Mouse (Mus musculus) left cerebral cortex, postnatal 4 days (tissue): ENCODE data around the gene Nos1ap. TPM values are rescaled to one million over a fixed set of nuclear protein-coding genes. Genes with fewer than 3 reads are reported as not detected.

Experiments used
- DNase-seq: peaks from one replicate; pipeline ENCODE4 v3.0.0-alpha.2; 2022
- intact Hi-C: fragments of 180-260 bp; cut with DNase I; formaldehyde crosslinking; loops from one replicate; pipeline ENCODE4 v1.15.1; 2025
- total RNA-seq, 2 experiments: library from RNA; stranded (reverse); gene quantifications; 2 replicates each; pipeline ENCODE4 v1.2.3; 2021

The Nos1ap gene
- total RNA-seq, 2 experiments from 2014 or later = 41.0 to 46.4 TPM

- no peak for DNase-seq
- intact Hi-C loops = no loop called here
These were observed 204.2 kb downstream of the Nos1ap start for GRCm38 (mm10) chr1:170385416-170385815.

DNA sequence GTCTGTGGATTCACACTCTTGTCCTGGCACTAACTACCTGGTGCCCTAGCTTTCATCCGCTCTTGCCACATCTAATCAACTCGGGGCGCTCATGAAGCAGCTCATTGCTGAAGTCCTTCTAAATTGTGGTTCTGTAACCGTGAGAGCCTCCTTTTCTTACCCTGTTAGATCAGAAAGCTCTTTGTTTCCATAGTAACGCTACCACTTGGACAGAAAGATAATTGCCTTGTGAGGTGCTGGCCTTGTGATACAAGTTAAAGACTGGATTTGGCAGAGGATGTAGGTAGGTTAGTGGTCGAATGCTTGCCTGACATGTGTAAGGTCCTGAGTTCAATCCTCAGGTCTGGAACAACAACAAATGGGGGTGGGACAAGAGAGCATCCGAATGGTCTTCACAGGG lies 206.1 kb downstream of the Nos1ap start:
- intact Hi-C loops = no loop called here
- DNase-seq = no peak

GRCm38 (mm10) chr1:170381457-170381856 lies 208.2 kb downstream of the Nos1ap start:
- DNase-seq = no peak
- intact Hi-C loops = no loop called here

GRCm38 (mm10) chr1:170380505-170380904 lies 209.2 kb downstream of the Nos1ap start:
- DNase-seq = no peak
- intact Hi-C loops = no loop called here

DNA sequence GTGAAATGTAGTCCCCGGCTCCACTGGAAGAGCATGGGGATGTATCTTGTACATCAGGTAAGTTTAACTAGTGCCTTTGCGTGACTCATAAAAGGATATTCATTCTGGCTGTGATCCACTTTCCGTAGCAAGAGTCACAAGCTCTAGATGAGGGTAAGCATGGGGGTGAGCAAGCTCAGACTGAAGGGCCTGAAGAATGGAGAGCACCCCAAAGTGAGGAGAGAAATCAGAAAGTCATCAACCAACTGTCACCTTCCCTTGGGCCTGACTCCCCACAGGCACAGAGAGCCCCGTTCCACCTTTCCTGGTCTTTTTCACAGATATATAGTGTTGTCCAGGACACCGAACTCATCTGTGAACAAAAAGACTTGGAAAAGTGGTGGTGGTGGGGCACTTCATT lies 213.9 kb downstream of the Nos1ap start:
- no peak for DNase-seq
- intact Hi-C loops = no loop called here

DNA sequence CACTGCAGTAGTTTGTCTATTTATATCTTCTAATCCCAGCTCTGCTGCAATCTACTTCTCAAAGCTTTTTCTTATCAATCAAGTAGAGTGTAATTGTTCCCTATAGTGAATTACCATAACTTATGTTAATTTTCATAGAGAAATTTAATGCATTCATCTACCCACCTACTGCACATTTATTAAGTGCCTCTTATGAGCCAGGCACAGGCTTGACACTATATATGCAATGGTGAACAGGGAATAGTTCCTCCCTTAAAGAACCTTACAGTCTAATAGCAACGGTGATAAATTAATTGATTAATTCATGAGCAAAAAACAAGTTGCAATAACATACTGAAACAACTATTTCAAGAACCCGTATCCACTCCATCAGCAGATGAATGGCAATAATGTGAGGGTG lies 215.9 kb downstream of the Nos1ap start:
- DNase-seq = no peak

GRCm38 (mm10) chr1:170371191-170371792 lies 218.4 kb downstream of the Nos1ap start:
- no peak for DNase-seq
- intact Hi-C loops = no loop called here

More for the DNA sequence above, 215.9 kb downstream of the Nos1ap start:
- intact Hi-C loops = no loop called here

DNA sequence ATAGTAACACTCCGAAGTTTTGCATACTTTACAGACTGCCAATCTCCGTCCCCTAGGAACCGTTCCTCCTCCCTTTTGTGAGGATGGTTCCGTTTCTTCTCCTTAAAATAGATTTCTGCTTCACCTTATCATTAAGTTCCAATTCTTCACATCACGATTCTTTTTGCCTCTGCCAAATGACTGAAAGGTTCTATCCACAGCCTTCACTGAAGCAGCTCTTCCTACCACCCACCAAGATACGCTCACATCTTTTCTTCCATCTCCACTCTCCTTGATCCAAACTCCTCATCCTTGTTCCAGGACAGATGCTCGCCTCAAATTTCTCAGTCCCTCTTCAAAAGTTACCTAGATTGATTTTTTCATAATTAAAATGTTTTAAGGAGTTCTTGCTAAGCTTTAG lies 220.8 kb downstream of the Nos1ap start:
- no peak for DNase-seq

DNA sequence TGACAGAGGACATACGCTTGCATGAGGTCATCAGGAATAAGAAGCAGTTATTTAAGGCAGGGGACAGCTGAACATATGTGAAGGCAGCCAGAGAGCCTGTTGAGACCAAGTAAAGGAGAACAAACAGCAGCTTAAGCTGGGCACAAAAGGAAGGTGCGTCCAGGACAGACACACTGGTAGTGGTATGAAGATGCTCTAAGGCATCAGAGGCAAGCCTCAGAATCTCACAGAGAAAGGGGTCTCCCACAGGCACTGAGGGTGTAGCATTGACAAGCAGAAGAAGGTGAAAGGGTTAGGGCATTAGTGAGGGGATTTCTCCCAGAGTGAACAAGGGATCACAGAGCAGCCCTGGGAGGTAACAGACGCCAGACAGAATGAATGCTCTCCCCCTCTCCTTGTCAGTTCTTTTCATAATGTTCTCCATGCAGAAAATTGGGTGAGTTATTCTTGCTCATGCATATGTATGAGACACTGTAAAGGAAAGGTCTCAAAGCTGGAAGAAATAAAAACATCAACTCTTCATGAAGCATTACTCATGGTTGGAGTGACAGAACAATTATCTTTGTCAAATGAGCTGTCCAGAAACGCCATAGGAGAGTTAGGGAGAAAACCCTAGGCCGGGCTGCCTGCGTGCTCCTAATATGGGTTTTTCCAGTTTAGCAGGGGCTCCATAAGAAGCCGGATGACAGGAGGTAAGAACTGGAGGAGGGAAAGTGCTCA lies 222.5 kb downstream of the Nos1ap start:
- DNase-seq = no peak
- intact Hi-C loops = no loop called here

More for the DNA sequence above, 220.8 kb downstream of the Nos1ap start:
- intact Hi-C loops = no loop called here

- intact Hi-C loops = no loop called here
- DNase-seq = no peak
These were observed 225.9 kb downstream of the Nos1ap start for GRCm38 (mm10) chr1:170363746-170364145.

DNA sequence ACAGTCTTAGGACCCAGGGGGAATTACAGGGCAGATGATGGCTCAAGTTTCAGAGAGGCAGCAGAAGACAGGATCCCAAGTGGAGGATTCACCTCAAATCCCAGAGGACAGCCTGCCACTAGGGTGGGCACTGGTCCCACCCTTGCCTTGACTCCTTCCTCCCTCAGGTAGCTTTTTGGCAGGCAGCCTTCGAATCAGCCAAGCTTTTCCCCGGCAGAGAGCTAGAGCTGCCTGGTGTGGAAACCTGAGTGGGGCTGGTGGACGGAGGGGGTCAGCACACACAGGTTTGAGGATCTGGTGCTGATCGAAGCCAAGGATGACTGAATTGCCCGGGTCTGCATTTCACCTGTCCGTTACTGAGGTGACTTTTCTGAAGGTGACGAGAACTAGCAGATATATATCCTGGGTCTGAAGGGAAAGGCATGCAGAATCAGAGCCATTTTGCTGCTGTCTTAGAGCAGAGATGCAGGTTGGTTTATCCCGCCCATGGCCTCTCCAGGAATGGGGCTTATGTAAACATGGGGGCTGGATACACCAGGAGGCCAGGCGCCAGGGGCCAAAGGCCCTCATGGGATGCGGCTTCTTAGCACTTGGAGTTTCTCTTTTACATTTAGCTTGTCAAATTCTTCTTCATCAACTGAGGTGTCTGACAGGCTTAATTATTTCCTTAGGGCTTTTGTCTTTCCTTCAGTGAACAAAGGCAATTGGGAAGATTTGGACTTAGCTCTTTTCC lies 229.3 kb downstream of the Nos1ap start:
- intact Hi-C loops = no loop called here
- no peak for DNase-seq

GRCm38 (mm10) chr1:170353335-170353734 lies 236.3 kb downstream of the Nos1ap start:
- no peak for DNase-seq
- intact Hi-C loops = no loop called here

- no peak for DNase-seq
- intact Hi-C loops = no loop called here
These were observed 238.6 kb downstream of the Nos1ap start for GRCm38 (mm10) chr1:170351080-170351479.

DNA sequence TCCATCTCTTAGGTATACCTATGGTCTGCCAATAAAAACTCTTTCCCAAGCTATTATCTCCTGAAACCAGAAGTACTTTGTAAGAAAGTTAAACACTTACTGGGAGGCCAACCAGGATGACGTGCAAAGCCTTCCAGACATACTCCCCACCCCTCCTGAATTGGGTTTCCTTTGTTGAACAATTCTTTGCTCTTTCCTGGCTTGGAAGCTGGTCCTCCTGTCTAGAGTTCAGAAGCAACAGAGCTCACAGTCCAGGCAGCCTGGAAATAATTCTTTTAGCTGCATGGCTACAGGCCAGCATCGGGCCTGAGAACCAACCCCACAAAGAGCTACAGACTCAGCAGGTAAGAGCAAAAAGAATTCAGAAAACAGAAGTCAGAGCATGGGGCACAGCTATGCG lies 243.4 kb downstream of the Nos1ap start:
- no peak for DNase-seq
- intact Hi-C loops = no loop called here

GRCm38 (mm10) chr1:170343906-170344305 lies 245.8 kb downstream of the Nos1ap start:
- DNase-seq = no peak
- intact Hi-C loops = no loop called here

GRCm38 (mm10) chr1:170343081-170343480 lies 246.6 kb downstream of the Nos1ap start:
- no peak for DNase-seq
- intact Hi-C loops = no loop called here

- intact Hi-C loops = no loop called here
- DNase-seq = no peak
These were observed 249.7 kb downstream of the Nos1ap start for GRCm38 (mm10) chr1:170339943-170340342.

DNA sequence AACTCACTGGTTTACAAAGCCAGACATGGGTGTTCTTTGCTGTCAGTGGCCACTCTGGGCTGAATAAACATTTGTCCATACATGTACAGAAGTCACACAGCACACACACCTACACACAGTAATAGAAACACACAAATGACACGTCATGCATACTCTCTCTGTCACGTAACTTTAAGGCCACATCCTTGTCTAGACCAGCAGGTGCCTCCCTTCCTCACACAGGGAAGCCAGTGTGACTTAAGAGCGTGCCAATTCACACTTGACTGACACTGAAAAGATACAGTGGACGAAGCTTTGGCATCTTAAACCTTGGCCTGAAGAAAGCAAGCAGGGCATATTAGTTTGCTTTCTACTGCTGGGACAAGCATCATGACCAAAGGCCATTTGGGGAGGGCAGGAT lies 256.9 kb downstream of the Nos1ap start:
- intact Hi-C loops = no loop called here
- DNase-seq = no peak

DNA sequence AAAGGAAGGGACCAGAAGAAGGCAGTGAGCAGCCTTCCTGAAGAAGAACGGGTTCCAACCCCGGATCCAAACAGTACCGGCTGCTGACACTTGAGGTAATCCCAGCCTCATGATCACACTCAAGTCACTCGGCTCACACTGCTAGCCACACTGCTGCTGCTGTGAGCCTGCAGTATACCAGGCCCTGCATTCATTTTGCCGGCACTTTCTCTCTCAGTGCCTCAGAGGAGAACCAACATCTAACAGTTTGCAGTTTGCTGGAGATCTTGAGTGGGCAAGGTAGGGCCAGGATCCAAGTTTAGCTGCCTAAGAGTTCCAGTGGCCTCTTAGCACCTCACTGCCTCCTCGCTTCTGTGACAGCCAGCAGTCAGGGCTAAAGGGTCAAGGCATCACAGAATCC lies 257.7 kb downstream of the Nos1ap start:
- no peak for DNase-seq
- intact Hi-C loops = no loop called here

- intact Hi-C loops = no loop called here
- no peak for DNase-seq
These were observed 264.4 kb downstream of the Nos1ap start for GRCm38 (mm10) chr1:170325277-170325676.

DNA sequence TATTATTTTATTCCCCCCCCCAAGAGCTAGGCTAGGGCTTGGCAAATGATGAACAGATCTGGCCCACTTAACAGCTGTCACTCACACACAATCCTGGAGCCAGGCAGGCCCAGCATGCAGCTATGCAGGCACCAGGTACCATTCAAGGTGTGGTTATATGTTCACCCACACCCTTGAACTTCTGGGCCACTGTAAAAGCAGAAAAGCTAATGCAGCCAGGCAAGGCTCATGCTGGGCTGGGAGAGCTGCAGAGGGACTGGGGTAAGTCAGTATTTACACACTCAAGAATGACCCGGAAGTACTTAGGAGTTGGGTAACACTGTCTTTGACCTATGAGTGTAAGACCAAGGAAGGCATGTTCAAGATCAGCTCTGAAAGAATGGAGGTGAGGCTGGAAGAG lies 265.3 kb downstream of the Nos1ap start:
- intact Hi-C loops = no loop called here

DNA sequence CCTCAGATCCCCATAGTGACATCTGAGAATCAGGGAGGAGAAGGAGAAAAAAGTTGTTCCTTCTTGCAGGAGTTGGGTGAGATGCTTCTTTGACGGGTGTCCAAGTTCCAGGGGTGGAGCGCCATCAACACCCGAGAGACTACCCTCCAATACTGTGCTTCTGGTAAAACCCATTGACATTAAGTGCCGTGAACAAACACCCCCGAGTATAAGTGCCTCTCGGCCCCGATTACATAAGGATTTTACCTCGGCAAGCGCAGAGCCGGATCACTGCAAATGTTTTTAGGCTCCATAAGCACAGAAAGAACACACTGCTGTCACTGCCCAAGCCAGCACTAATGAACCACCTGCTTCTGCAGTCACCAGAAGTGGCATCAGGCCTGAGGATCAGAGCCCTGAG lies 266.7 kb downstream of the Nos1ap start:
- no peak for DNase-seq
- intact Hi-C loops = no loop called here

More for the DNA sequence above, 265.3 kb downstream of the Nos1ap start:
- DNase-seq = no peak
